Mouse (Mus musculus) liver, embryonic 11.5 days (tissue): ENCODE measurements around the gene Heatr5a. TPM values are rescaled to one million over a fixed set of nuclear protein-coding genes. Genes with fewer than 3 reads are reported as not detected.

Experiments used
- ATAC-seq: fragments of 200-750 bp; cut with Nextera tagmentation; replicated peaks from 2 replicates; pipeline ENCODE4 v1.8.0; 2017; ENCODE audit warnings: moderate number of reproducible peaks, mild to moderate bottlenecking, moderate TSS enrichment, moderate library complexity; ENCODE audit not compliant: low FRiP score
- DNase-seq: peaks from one replicate; pipeline ENCODE4 v3.0.0-alpha.2; 2017; ENCODE audit warnings: low spot score
- H3K27ac ChIP-seq: fragments of 300-500 bp; sonication (generic); 2 replicates; pipeline ENCODE4 v1.5.1; 2014; ENCODE audit warnings: mild to moderate bottlenecking, low read depth, low read length, control low read depth
- H3K27me3 ChIP-seq: fragments of 300-500 bp; sonication (generic); replicated peaks from 2 replicates; pipeline ENCODE4 v1.6.1; 2014; ENCODE audit warnings: low read length, mixed read lengths; ENCODE audit not compliant: control insufficient read depth, insufficient read depth
- H3K36me3 ChIP-seq: fragments of 300-500 bp; sonication (generic); 2 replicates; pipeline ENCODE4 v1.6.1; 2014; ENCODE audit warnings: mild to moderate bottlenecking, low read length, moderate library complexity, mixed read lengths; ENCODE audit not compliant: control insufficient read depth, insufficient read depth
- H3K4me1 ChIP-seq: fragments of 300-500 bp; sonication (generic); replicated peaks from 2 replicates; pipeline ENCODE4 v1.6.1; 2014; ENCODE audit warnings: low read length, mixed read lengths; ENCODE audit not compliant: control insufficient read depth, insufficient read depth
- H3K4me2 ChIP-seq: fragments of 300-500 bp; sonication (generic); 2 replicates; pipeline ENCODE4 v1.6.1; 2014; ENCODE audit warnings: mild to moderate bottlenecking, control low read depth, moderate library complexity
- H3K4me3 ChIP-seq: fragments of 300-500 bp; sonication (generic); 2 replicates; pipeline ENCODE4 v1.5.1; 2014; ENCODE audit warnings: low read depth, low read length, control low read depth
- H3K9ac ChIP-seq: fragments of 300-500 bp; sonication (generic); 2 replicates; pipeline ENCODE4 v1.6.1; 2014; ENCODE audit warnings: low read depth, low read length, control low read depth
- H3K9me3 ChIP-seq: fragments of 300-500 bp; sonication (generic); 2 replicates; pipeline ENCODE4 v1.6.1; 2016; ENCODE audit warnings: low read length, inconsistent platforms, mixed read lengths; ENCODE audit not compliant: control insufficient read depth
- WGBS: fragments of 180-500 bp; shearing (Covaris S2); extraction: QIAGEN DNeasy Blood & Tissue Kit; methylation state at CpG from one replicate; pipeline ENCODE4 v1.1.7; 2014; 5-methylcytosine and 5-hydroxymethylcytosine counted together
- polyA plus RNA-seq: library from polyadenylated mRNA; unstranded; fragments of >200 nt; fragmentation: Nextera tagmentation; extraction: Ambion mirVana; gene quantifications from 2 replicates; pipeline ENCODE4 v1.2.1, GENCODE M21; 2014

The Heatr5a gene
- polyA plus RNA-seq, 1 experiment from 2014 or later, result 18.9 TPM

DNA sequence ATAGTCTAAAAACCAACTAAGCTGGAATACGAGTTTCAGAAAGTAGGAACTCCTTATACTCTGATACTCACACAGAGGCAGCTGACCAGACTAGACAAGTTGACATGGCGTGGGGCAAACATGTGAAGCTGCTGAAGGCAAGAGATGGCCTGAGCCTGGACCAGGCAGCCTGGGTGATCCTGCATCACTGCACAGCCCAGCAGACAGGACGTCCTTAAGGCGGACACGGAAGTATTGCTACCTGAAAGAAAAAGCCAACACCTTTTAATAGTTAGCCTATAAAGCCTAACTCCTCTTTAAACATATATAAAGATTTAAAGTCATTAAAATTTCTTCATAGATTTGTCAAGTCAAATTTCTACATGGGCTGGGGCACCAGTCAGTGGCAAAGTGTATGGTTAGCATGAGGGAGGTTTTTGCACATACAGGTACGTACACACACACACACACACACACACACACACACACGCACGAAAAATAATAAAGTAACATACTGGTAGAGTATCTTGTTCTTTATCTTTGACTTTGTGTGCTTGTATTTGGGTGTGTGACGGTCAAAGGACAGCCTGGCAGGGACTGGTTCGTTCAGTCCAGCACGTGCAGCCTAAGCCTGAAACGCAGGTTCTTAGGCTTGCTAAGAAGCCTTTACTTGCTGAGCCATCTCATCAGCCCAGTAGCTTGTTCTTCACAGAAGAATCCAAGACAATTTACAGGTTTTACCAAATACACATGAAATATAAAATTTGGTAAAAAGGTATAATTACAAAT lies 56.0 kb downstream of the Heatr5a start:
- DNase-seq (no peak), ATAC-seq (no peak)
- H3K9ac ChIP-seq, result no peak overlapping the region
- no peak overlapping the region for H3K4me2 ChIP-seq
- H3K9me3 ChIP-seq, result no peaks in the 10 kb centered on the region
- WGBS, result 90% methylated on average over 12 of the region's 12 CpGs
- H3K27me3 ChIP-seq, result no peaks in the 10 kb centered on the region
- peaks cover 23% of the 10 kb centered on the region for H3K36me3 ChIP-seq
- no peak overlapping the region for H3K4me3 ChIP-seq
- no peak overlapping the region for H3K27ac ChIP-seq
- no peaks in the 10 kb centered on the region for H3K4me1 ChIP-seq

DNA sequence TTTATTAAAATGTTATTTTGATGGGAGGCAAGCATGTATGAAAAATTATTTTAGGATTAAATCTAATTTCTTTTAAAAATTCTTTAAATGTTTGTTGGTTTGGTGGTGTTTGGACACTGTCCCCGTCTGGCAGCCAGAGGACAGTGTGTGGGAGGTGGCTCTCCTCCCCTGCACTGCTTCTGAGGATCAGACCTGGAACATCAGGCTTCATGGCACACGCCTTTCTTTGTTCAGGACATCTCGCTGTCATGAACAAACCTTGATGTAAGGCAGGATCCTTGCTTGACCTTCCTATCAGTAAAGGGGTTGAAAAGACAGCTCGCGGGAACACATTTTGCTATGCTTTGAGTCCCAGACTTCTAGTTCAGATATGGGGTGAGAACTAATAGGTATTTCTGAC lies 61.9 kb downstream of the Heatr5a start:
- H3K9ac ChIP-seq, result no peak overlapping the region
- no peak overlapping the region for H3K4me2 ChIP-seq
- peaks cover 12% of the 10 kb centered on the region for H3K36me3 ChIP-seq
- WGBS, result 86% methylated on average over 5 of the region's 5 CpGs
- no peaks in the 10 kb centered on the region for H3K27me3 ChIP-seq
- H3K4me1 ChIP-seq, result no peaks in the 10 kb centered on the region
- H3K9me3 ChIP-seq, result no peaks in the 10 kb centered on the region
- ATAC-seq (no peak), DNase-seq (no peak)
- H3K27ac ChIP-seq, result no peak overlapping the region
- H3K4me3 ChIP-seq, result no peak overlapping the region

DNA sequence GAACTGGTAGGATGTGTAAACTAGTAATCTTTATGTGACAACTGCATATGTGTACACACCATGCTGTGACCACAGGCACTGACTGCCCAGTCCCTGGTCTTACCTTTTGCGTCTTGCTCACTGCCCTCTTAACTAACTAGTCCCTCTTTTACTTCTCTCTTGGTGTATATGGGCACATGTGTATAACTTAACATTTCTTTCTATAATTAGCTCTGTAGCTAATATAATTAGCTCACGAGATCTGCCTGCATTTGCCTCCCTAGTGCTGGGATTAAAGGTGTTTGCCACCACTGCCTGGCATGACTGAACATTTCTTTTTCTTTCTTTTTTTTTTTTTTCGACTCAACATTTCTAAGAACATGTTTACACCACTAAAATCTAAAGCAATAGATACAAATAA lies 63.6 kb downstream of the Heatr5a start:
- H3K27ac ChIP-seq, result no peak overlapping the region

DNA sequence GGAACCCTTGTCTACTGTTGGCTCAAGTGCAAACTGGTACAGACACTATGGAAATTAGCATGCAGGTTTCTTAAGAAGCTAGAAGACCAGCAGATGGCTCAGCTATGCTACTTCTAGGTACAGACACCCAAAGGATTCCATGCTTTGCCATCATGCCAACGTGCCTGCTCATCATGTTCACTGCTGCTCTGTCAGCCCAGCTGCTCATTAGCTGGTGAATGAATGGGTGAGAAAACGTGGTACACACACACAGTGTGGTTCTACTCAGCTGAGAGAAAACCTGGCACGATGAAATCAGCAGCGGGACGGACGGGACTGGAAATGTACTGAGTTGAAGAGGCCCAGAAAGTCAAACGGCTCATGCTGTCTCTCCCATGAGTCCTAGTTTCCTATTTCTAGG lies 70.6 kb downstream of the Heatr5a start:
- H3K27ac ChIP-seq, result no peak overlapping the region
- 87% methylated on average over 7 of the region's 7 CpGs for WGBS
- H3K4me1 ChIP-seq, result no peaks in the 10 kb centered on the region
- H3K9me3 ChIP-seq, result no peaks in the 10 kb centered on the region
- no peak overlapping the region for H3K4me2 ChIP-seq
- H3K9ac ChIP-seq, result no peak overlapping the region
- ATAC-seq, result no peak
- H3K27me3 ChIP-seq, result no peaks in the 10 kb centered on the region
- peaks cover 34% of the 10 kb centered on the region for H3K36me3 ChIP-seq
- H3K4me3 ChIP-seq, result no peak overlapping the region
- DNase-seq, result no peak

More for the DNA sequence above, 63.6 kb downstream of the Heatr5a start:
- Histone ChIP-seq H3K9ac (no peak overlapping the region), H3K4me3 (no peak overlapping the region), H3K4me2 (no peak overlapping the region), H3K36me3 (peaks cover 10% of the 10 kb centered on the region; the same call in 1 of the 2 replicates), H3K27me3 (no peaks in the 10 kb centered on the region), H3K4me1 (no peaks in the 10 kb centered on the region), H3K9me3 (no peaks in the 10 kb centered on the region)
- DNase-seq (no peak), ATAC-seq (no peak)
- 85% methylated on average over 3 of the region's 3 CpGs for WGBS

DNA sequence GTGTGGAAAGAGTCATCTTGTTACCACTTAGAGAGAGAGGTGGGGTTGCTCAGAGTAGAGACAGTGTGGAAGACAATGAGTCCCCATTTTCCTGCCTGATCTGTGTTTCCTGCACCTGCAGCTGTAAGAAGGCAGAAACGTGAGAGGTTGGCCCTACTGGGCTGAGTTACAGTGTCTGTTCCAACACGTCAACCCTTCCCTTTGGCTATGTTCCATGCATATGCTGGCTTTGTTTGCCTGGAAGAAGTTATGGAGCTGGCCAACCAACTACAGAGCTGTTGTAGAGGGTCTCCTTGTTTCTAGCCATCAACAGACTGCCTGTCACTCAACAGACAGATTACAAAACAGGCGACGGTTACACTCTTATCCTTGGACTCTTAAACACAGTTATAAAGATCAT lies 74.2 kb downstream of the Heatr5a start:
- 91% methylated on average over 4 of the region's 4 CpGs for WGBS
- no peaks in the 10 kb centered on the region for H3K4me1 ChIP-seq
- H3K36me3 ChIP-seq, result peaks cover 30% of the 10 kb centered on the region
- ATAC-seq, result no peak
- no peaks in the 10 kb centered on the region for H3K27me3 ChIP-seq
- H3K4me3 ChIP-seq, result no peak overlapping the region
- no peak for DNase-seq
- no peaks in the 10 kb centered on the region for H3K9me3 ChIP-seq
- H3K4me2 ChIP-seq, result no peak overlapping the region
- H3K27ac ChIP-seq, result no peak overlapping the region; the same call in 1 of the 2 replicates
- no peak overlapping the region for H3K9ac ChIP-seq

GRCm38 (mm10) chr12:51888609-51889008 lies 82.5 kb downstream of the Heatr5a start:
- WGBS, result 91% methylated on average over 12 of the region's 12 CpGs
- Histone ChIP-seq H3K9me3 (no peaks in the 10 kb centered on the region), H3K4me2 (no peak overlapping the region), H3K4me3 (no peak overlapping the region), H3K4me1 (peaks cover 3% of the 10 kb centered on the region), H3K9ac (no peak overlapping the region), H3K36me3 (peaks cover 11% of the 10 kb centered on the region; the same call in 1 of the 2 replicates), H3K27ac (no peak overlapping the region), H3K27me3 (no peaks in the 10 kb centered on the region)
- DNase-seq (no peak), ATAC-seq (no peak)

DNA sequence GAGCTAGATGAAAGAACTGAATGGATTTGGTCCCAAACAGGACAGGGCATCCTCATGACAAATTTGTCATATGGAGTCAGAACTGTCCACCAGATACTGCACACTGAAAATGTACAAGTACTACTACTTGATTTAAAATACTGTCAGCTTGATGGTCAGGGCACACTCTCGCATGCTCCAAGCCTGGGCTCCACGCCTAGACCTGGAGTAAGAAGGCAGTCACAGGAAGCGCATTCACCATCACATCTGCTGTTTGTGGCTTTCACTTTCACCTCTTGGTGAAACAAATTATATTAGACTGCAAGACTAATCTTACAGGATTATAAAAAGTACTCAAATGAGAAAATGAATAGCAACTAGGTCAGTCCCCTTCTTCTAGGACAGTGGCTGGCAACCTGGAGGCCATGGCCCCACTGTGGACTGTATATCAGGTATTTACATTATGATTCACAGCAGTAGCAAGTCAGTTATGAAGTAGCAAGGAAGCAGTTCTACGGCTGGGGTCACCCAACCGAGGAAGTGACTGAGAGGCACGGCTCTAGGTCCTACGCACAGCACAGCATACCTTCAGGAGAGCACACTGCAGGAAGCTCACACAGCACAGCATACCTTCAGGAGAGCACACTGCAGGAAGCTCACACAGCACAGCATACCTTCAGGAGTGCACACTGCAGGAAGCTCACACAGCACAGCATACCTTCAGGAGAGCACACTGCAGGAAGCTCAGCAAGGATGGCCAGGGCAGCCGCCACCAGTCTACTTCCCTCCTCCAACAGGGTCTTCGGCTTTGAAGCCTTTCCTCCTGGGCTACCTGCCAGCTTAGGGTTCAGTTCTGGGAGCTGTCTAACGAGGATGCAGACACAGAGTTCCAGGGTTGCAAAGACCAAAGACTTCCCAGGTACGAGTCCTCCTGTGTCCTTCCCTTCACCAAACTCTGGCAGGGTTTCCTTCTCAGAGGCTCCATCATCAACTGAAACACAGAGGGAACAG lies 83.5 kb downstream of the Heatr5a start:
- Histone ChIP-seq H3K36me3 (peaks cover 13% of the 10 kb centered on the region; the same call in 1 of the 2 replicates), H3K27ac (no peak overlapping the region; the same call in 1 of the 2 replicates), H3K9ac (no peak overlapping the region), H3K9me3 (no peaks in the 10 kb centered on the region), H3K4me1 (peaks cover 5% of the 10 kb centered on the region), H3K4me3 (no peak overlapping the region), H3K27me3 (no peaks in the 10 kb centered on the region), H3K4me2 (no peak overlapping the region)
- WGBS, result 85% methylated on average over 11 of the region's 11 CpGs
- DNase-seq, result no peak
- ATAC-seq, result no peak

GRCm38 (mm10) chr12:51886369-51886768 lies 84.8 kb downstream of the Heatr5a start:
- 92% methylated on average over 6 of the region's 6 CpGs for WGBS
- Histone ChIP-seq H3K4me1 (peaks cover 6% of the 10 kb centered on the region), H3K9ac (no peak overlapping the region), H3K9me3 (no peaks in the 10 kb centered on the region), H3K4me2 (no peak overlapping the region), H3K27me3 (no peaks in the 10 kb centered on the region), H3K36me3 (peaks cover 19% of the 10 kb centered on the region), H3K27ac (no peak overlapping the region), H3K4me3 (no peak overlapping the region)
- no peak for ATAC-seq
- DNase-seq, result no peak
